Mouse (Mus musculus): Measurements from ENCODE around the gene Iqsec1. TPM values are rescaled to one million over a fixed set of nuclear protein-coding genes. Genes with fewer than 3 reads are reported as not detected.

Iqsec1 gene
- total and polyA plus RNA-seq, 2 experiments from 2014 or later = 34.5 to 149 TPM

GRCm38 (mm10) chr6:90619936-90620335 lies 368.5 kb downstream of the Iqsec1 start:
- WGBS = 75% methylated on average over 5 of the region's 5 CpGs
- ATAC-seq (ENCODE audit: low FRiP score) = no peak

GRCm38 (mm10) chr6:90618821-90619636 lies 369.5 kb downstream of the Iqsec1 start:
- H3K9ac ChIP-seq (replicated peaks; ENCODE audit: low read length, poor library complexity, severe bottlenecking) = no peak overlapping the region
- no peaks in the 10 kb centered on the region; the same call in 1 of the 2 replicates for H3K36me3 ChIP-seq (ENCODE audit: insufficient read depth, low read length)
- no peak for TF ChIP-seq CTCF (IDR thresholded peaks at IDR 0.05)
- H3K4me2 ChIP-seq (ENCODE audit: low read depth, low read length, poor library complexity, severe bottlenecking) = no peak overlapping the region
- no peak overlapping the region for H3K4me3 ChIP-seq (ENCODE audit: low read depth, low read length)
- 80% methylated on average over 19 of the region's 19 CpGs for WGBS
- ATAC-seq (ENCODE audit: low FRiP score) (no peak), DNase-seq (ENCODE audit: low spot score) (no peak)
- no peaks in the 10 kb centered on the region for H3K27me3 ChIP-seq (ENCODE audit: insufficient read depth, low read length)
- H3K9me3 ChIP-seq (ENCODE audit: low read length) = no peaks in the 10 kb centered on the region
- H3K4me1 ChIP-seq (ENCODE audit: insufficient read depth, low read length) = no peaks in the 10 kb centered on the region
- no peak overlapping the region for H3K27ac ChIP-seq (ENCODE audit: low read depth, low read length)

More at GRCm38 (mm10) chr6:90619936-90620335, 368.5 kb downstream of the Iqsec1 start:
- Histone ChIP-seq H3K9ac (replicated peaks; ENCODE audit: low read length, poor library complexity, severe bottlenecking) (no peak overlapping the region), H3K36me3 (ENCODE audit: insufficient read depth, low read length) (no peaks in the 10 kb centered on the region; the same call in 1 of the 2 replicates), H3K4me3 (ENCODE audit: low read depth, low read length) (no peak overlapping the region), H3K27ac (ENCODE audit: low read depth, low read length) (no peak overlapping the region), H3K4me1 (ENCODE audit: insufficient read depth, low read length) (no peaks in the 10 kb centered on the region), H3K27me3 (ENCODE audit: insufficient read depth, low read length) (no peaks in the 10 kb centered on the region), H3K9me3 (ENCODE audit: low read length) (no peaks in the 10 kb centered on the region), H3K4me2 (ENCODE audit: low read depth, low read length, poor library complexity, severe bottlenecking) (no peak overlapping the region)
- TF ChIP-seq CTCF (IDR thresholded peaks at IDR 0.05) = no peak
- DNase-seq (ENCODE audit: low spot score) = no peak

- DNase-seq (ENCODE audit: low spot score) = no peak
- Histone ChIP-seq H3K27me3 (ENCODE audit: insufficient read depth, low read length) (no peaks in the 10 kb centered on the region), H3K4me1 (ENCODE audit: insufficient read depth, low read length) (no peaks in the 10 kb centered on the region), H3K27ac (ENCODE audit: low read depth, low read length) (no peak overlapping the region), H3K9me3 (ENCODE audit: low read length) (no peaks in the 10 kb centered on the region), H3K9ac (replicated peaks; ENCODE audit: low read length, poor library complexity, severe bottlenecking) (no peak overlapping the region), H3K36me3 (ENCODE audit: insufficient read depth, low read length) (no peaks in the 10 kb centered on the region; the same call in 1 of the 2 replicates), H3K4me3 (ENCODE audit: low read depth, low read length) (no peak overlapping the region), H3K4me2 (ENCODE audit: low read depth, low read length, poor library complexity, severe bottlenecking) (no peak overlapping the region)
- no peak for ATAC-seq (ENCODE audit: low FRiP score)
- 81% methylated on average over 4 of the region's 4 CpGs for WGBS
- no peak for TF ChIP-seq CTCF (IDR thresholded peaks at IDR 0.05)
Observed at GRCm38 (mm10) chr6:90618274-90618673, 370.2 kb downstream of the Iqsec1 start.

- no peaks in the 10 kb centered on the region for H3K27me3 ChIP-seq (ENCODE audit: insufficient read depth, low read length)
- H3K27ac ChIP-seq (ENCODE audit: low read depth, low read length) = no peak overlapping the region
- H3K9ac ChIP-seq (replicated peaks; ENCODE audit: low read length, poor library complexity, severe bottlenecking) = no peak overlapping the region
- no peaks in the 10 kb centered on the region for H3K9me3 ChIP-seq (ENCODE audit: low read length)
- 91% methylated on average over 6 of the region's 6 CpGs for WGBS
- no peak overlapping the region for H3K4me2 ChIP-seq (ENCODE audit: low read depth, low read length, poor library complexity, severe bottlenecking)
- H3K4me1 ChIP-seq (ENCODE audit: insufficient read depth, low read length) = no peaks in the 10 kb centered on the region
- no peak for TF ChIP-seq CTCF (IDR thresholded peaks at IDR 0.05)
- ATAC-seq (ENCODE audit: low FRiP score) (no peak), DNase-seq (ENCODE audit: low spot score) (no peak)
- no peak overlapping the region for H3K4me3 ChIP-seq (ENCODE audit: low read depth, low read length)
- peaks cover 5% of the 10 kb centered on the region; the same call in 1 of the 2 replicates for H3K36me3 ChIP-seq (ENCODE audit: insufficient read depth, low read length)
Observed at GRCm38 (mm10) chr6:90616481-90616880, 372.0 kb downstream of the Iqsec1 start.

- no peak overlapping the region for H3K4me3 ChIP-seq (ENCODE audit: low read depth, low read length)
- no peak overlapping the region for H3K9ac ChIP-seq (replicated peaks; ENCODE audit: low read length, poor library complexity, severe bottlenecking)
- no peaks in the 10 kb centered on the region for H3K4me1 ChIP-seq (ENCODE audit: insufficient read depth, low read length)
- ATAC-seq (ENCODE audit: low FRiP score) = no peak
- TF ChIP-seq CTCF (IDR thresholded peaks at IDR 0.05) = no peak
- no peak overlapping the region for H3K4me2 ChIP-seq (ENCODE audit: low read depth, low read length, poor library complexity, severe bottlenecking)
- H3K27ac ChIP-seq (ENCODE audit: low read depth, low read length) = no peak overlapping the region
- 64% methylated on average over 6 of the region's 6 CpGs for WGBS
- H3K27me3 ChIP-seq (ENCODE audit: insufficient read depth, low read length) = no peaks in the 10 kb centered on the region
- no peaks in the 10 kb centered on the region for H3K9me3 ChIP-seq (ENCODE audit: low read length)
- H3K36me3 ChIP-seq (ENCODE audit: insufficient read depth, low read length) = peaks cover 5% of the 10 kb centered on the region; the same call in 1 of the 2 replicates
- DNase-seq (ENCODE audit: low spot score) = no peak
Observed at GRCm38 (mm10) chr6:90615991-90616390, 372.5 kb downstream of the Iqsec1 start.

GRCm38 (mm10) chr6:90615362-90615761 lies 373.1 kb downstream of the Iqsec1 start:
- ATAC-seq (ENCODE audit: low FRiP score) (no peak), DNase-seq (ENCODE audit: low spot score) (no peak)
- TF ChIP-seq CTCF (IDR thresholded peaks at IDR 0.05) = no peak
- Histone ChIP-seq H3K36me3 (ENCODE audit: insufficient read depth, low read length) (peaks cover 5% of the 10 kb centered on the region; the same call in 1 of the 2 replicates), H3K9me3 (ENCODE audit: low read length) (no peaks in the 10 kb centered on the region), H3K4me1 (ENCODE audit: insufficient read depth, low read length) (no peaks in the 10 kb centered on the region), H3K27me3 (ENCODE audit: insufficient read depth, low read length) (no peaks in the 10 kb centered on the region), H3K4me2 (ENCODE audit: low read depth, low read length, poor library complexity, severe bottlenecking) (no peak overlapping the region), H3K27ac (ENCODE audit: low read depth, low read length) (no peak overlapping the region), H3K4me3 (ENCODE audit: low read depth, low read length) (no peak overlapping the region), H3K9ac (replicated peaks; ENCODE audit: low read length, poor library complexity, severe bottlenecking) (no peak overlapping the region)
- 61% methylated on average over 7 of the region's 7 CpGs for WGBS
